Mouse (Mus musculus) embryonic facial prominence, embryonic 14.5 days (tissue): ENCODE data around the gene Parn. TPM values are rescaled to one million over a fixed set of nuclear protein-coding genes. Genes with fewer than 3 reads are reported as not detected.
"Not testable (repeated sequence)": the region's sequence is repeated elsewhere in the genome, so short reads cannot be mapped to it uniquely, and the experiment has no call there.

ENCODE experiments used
- ATAC-seq: fragments of 200-750 bp; cut with Nextera tagmentation; 2 replicates; pipeline ENCODE4 v1.8.0; 2017; ENCODE audit warnings: low read depth, moderate number of reproducible peaks, moderate TSS enrichment
- DNase-seq: peaks from one replicate; pipeline ENCODE4 v3.0.0-alpha.2; 2015; ENCODE audit warnings: low spot score
- H3K27ac ChIP-seq: fragments of 300-500 bp; sonication (generic); replicated peaks from 2 replicates; pipeline ENCODE4 v1.5.1; 2014; ENCODE audit warnings: low read depth, mild to moderate bottlenecking, low read length, moderate library complexity
- H3K27me3 ChIP-seq: fragments of 300-500 bp; sonication (generic); replicated peaks from 2 replicates; pipeline ENCODE4 v1.6.1; 2014; ENCODE audit warnings: low read length; ENCODE audit not compliant: control insufficient read depth, insufficient read depth
- H3K36me3 ChIP-seq: fragments of 300-500 bp; sonication (generic); 2 replicates; pipeline ENCODE4 v1.6.1; 2014; ENCODE audit warnings: low read length, mixed read lengths; ENCODE audit not compliant: control insufficient read depth, insufficient read depth
- H3K4me1 ChIP-seq: fragments of 300-500 bp; sonication (generic); 2 replicates; pipeline ENCODE4 v1.6.1; 2014; ENCODE audit warnings: antibody characterized with exemption, low read length; ENCODE audit not compliant: control insufficient read depth, insufficient read depth
- H3K4me2 ChIP-seq: fragments of 300-500 bp; sonication (generic); 2 replicates; pipeline ENCODE4 v1.6.1; 2014; ENCODE audit warnings: low read depth, mild to moderate bottlenecking, low read length, moderate library complexity, mixed read lengths
- H3K4me3 ChIP-seq: fragments of 300-500 bp; sonication (generic); 2 replicates; pipeline ENCODE4 v1.5.1; 2014; ENCODE audit warnings: low read depth, mild to moderate bottlenecking, low read length
- H3K9ac ChIP-seq: fragments of 300-500 bp; sonication (generic); 2 replicates; pipeline ENCODE4 v1.6.1; 2014; ENCODE audit warnings: low read depth, mild to moderate bottlenecking, low read length, moderate library complexity, mixed read lengths
- H3K9me3 ChIP-seq: fragments of 300-500 bp; sonication (generic); 2 replicates; pipeline ENCODE4 v1.6.1; 2016; ENCODE audit warnings: low read length; ENCODE audit not compliant: control insufficient read depth
- WGBS: fragments of 180-500 bp; shearing (Covaris S2); extraction: QIAGEN DNeasy Blood & Tissue Kit; methylation state at CpG from one replicate; pipeline ENCODE4 v1.1.7; 2014; 5-methylcytosine and 5-hydroxymethylcytosine counted together
- polyA plus RNA-seq: library from polyadenylated mRNA; unstranded; fragments of >200 nt; fragmentation: Nextera tagmentation; extraction: Ambion mirVana; gene quantifications from 2 replicates; pipeline ENCODE4 v1.2.1, GENCODE M21; 2014

The Parn gene
- polyA plus RNA-seq, 1 experiment from 2014 or later, result 32.1 TPM

GRCm38 (mm10) chr16:13645930-13646329 is 22.0 kb downstream of the Parn start:
- no peak for ATAC-seq

DNA sequence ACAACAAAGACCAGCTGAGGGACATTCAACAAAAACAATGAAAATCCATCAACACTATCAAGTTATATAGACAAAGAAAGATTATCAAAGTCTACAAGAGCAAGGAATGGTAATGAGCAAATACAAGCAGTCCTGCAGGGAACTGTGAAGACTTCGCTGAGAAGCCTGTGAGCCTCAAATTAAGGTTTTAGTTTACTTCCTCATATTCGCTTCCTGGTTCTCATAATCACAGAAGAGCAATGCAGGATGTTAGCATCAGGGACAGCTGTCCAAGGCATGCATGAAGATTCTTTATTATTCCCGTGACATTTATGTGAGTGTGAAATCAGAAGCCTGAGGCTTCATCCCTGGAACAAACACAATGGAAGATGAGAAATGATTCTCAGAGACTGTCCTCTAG is 23.5 kb downstream of the Parn start:
- Histone ChIP-seq H3K4me1 (no peaks in the 10 kb centered on the region), H3K4me3 (no peak overlapping the region), H3K27me3 (no peaks in the 10 kb centered on the region), H3K36me3 (peaks cover 40% of the 10 kb centered on the region), H3K9ac (no peak overlapping the region), H3K9me3 (no peaks in the 10 kb centered on the region), H3K27ac (no peak overlapping the region), H3K4me2 (no peak overlapping the region)
- DNase-seq (no peak), ATAC-seq (no peak)
- WGBS, result 72% methylated on average over 3 of the region's 3 CpGs

More at GRCm38 (mm10) chr16:13645930-13646329, 22.0 kb downstream of the Parn start:
- Histone ChIP-seq H3K4me1 (no peaks in the 10 kb centered on the region), H3K27ac (no peak overlapping the region), H3K9ac (no peak overlapping the region), H3K4me2 (no peak overlapping the region), H3K9me3 (no peaks in the 10 kb centered on the region), H3K27me3 (no peaks in the 10 kb centered on the region), H3K36me3 (peaks cover 50% of the 10 kb centered on the region), H3K4me3 (no peak overlapping the region)
- WGBS, result 85% methylated on average over 4 of the region's 4 CpGs
- peak; percentile 7 for DNase-seq

DNA sequence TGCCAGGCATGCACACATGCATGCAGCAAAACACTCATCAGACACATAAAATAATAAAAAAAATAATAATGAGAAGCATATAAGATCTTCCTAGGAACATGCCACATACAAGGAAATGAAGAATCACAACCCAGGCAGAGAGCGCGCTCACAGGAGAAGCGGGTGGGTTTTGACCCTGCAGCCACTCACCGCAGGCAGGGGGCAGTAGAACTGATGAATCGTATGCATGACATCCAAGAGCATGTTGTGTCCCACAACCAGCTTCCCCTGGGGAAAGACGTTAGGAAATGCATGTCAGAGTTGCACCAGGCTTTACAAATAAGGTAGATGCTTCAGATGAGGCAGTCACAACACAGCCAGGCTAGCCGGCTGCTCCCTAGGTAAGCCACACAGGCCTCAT is 27.9 kb downstream of the Parn start:
- DNase-seq (no peak), ATAC-seq (no peak)
- 79% methylated on average over 7 of the region's 7 CpGs for WGBS
- Histone ChIP-seq H3K4me1 (no peaks in the 10 kb centered on the region), H3K9ac (no peak overlapping the region), H3K4me2 (no peak overlapping the region), H3K36me3 (peaks cover 52% of the 10 kb centered on the region), H3K27ac (no peak overlapping the region), H3K4me3 (no peak overlapping the region), H3K27me3 (no peaks in the 10 kb centered on the region), H3K9me3 (no peaks in the 10 kb centered on the region)

- 77% methylated on average over 5 of the region's 5 CpGs for WGBS
- no peaks in the 10 kb centered on the region for H3K4me1 ChIP-seq
- H3K9ac ChIP-seq, result no peak overlapping the region
- no peaks in the 10 kb centered on the region for H3K9me3 ChIP-seq
- H3K27me3 ChIP-seq, result no peaks in the 10 kb centered on the region
- H3K36me3 ChIP-seq, result peaks cover 52% of the 10 kb centered on the region
- H3K4me3 ChIP-seq, result no peak overlapping the region
- no peak for DNase-seq
- no peak overlapping the region for H3K27ac ChIP-seq
- ATAC-seq, result no peak
- H3K4me2 ChIP-seq, result no peak overlapping the region
These were observed 28.5 kb downstream of the Parn start for GRCm38 (mm10) chr16:13639508-13639907.

DNA sequence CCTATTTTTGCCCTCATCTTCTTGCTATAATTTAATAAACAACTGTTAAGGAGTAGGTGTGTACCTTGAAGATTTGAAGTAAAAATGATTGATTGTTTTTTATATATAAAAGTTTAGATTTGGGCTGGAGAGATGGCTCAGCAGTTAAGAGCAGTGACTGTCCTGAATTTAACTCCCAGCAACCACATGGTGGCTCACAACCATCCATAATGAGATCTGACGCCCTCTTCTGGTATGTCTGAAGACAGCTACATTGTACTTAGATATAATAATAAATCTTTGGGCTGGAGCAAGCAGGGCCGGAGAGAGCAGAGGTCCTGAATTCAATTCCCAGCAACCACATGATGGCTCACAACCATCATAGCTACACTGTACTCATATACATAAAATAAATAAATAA is 29.8 kb downstream of the Parn start:
- not testable (repeated sequence) for H3K4me2 ChIP-seq, H3K9ac ChIP-seq, H3K27ac ChIP-seq, H3K4me3 ChIP-seq, H3K9me3 ChIP-seq, ATAC-seq, H3K27me3 ChIP-seq, H3K4me1 ChIP-seq, DNase-seq
- H3K36me3 ChIP-seq, result peaks cover 56% of the 10 kb centered on the region
- WGBS, result 60% methylated on average over 2 of the region's 2 CpGs

GRCm38 (mm10) chr16:13628345-13628744 is 39.6 kb downstream of the Parn start:
- H3K9me3 ChIP-seq, result 0 out of 2 replicates have a peak, but pooled peaks cover 3% of the 10 kb centered on the region
- no peaks in the 10 kb centered on the region for H3K27me3 ChIP-seq
- DNase-seq (peak; percentile 22), ATAC-seq (no peak)
- H3K36me3 ChIP-seq, result peaks cover 65% of the 10 kb centered on the region
- H3K4me2 ChIP-seq, result no peak overlapping the region
- H3K9ac ChIP-seq, result no peak overlapping the region
- 52% methylated on average over 5 of the region's 5 CpGs for WGBS
- no peak overlapping the region for H3K4me3 ChIP-seq
- H3K4me1 ChIP-seq, result no peaks in the 10 kb centered on the region
- H3K27ac ChIP-seq, result no peak overlapping the region

DNA sequence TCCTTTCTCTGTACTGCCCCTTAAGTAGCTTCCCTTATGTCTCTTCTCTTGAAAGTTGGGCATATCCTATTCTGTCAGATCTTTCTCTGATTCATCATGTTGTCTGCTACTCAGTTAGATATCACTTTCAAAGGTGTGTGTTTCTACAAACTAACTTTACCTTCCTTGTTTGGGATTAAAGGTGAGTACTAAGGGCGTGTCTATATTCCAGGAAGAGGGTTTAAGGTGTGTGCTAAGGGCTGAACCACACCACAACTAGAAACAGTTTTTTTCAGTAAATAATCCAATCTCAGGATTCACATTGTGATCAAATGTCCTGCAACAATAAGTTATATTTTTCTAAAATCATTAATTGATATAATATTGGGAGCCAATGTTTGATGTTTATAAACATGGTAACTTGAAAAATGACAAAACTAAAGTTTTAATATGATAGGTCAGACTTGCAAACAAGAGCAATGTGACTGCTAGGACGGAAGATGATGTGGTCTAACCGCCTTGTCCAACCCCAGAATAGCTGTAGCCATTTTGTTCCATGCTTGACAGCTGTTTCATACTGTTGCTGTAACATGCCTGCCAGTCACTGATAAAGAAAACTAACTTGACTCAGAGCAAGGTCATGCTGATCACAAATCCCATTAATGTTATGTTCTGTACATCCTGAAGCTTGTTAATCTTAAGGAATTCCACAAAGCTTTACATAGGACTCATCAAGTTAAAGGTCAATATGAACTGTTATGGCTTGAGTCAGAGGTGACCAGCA is 46.0 kb downstream of the Parn start:
- Histone ChIP-seq H3K36me3 (peaks cover 46% of the 10 kb centered on the region), H3K27ac (no peak overlapping the region), H3K9ac (no peak overlapping the region), H3K4me3 (no peak overlapping the region), H3K9me3 (no peaks in the 10 kb centered on the region), H3K4me1 (no peaks in the 10 kb centered on the region), H3K27me3 (no peaks in the 10 kb centered on the region), H3K4me2 (no peak overlapping the region)
- ATAC-seq (no peak), DNase-seq (no peak)
- WGBS, result 91% methylated on average over 3 of the region's 3 CpGs

DNA sequence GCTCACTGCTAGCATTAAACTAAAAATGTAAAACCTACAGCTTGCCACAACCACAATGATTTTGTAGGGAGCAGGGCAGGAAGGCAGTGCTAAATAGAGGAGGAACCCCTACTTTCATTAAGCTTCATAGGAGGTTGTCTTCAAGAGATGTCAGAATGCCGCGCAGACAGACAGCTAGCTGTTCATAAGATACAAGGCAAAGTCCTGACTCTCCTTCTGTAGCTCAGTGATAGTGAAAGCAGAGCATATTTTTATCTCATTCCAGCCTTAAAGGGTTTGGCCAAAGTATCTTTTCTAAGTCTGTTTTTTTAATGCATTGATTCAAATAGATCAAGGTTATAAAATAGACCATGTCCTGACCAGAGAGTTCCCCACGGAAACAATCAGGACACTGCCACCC is 47.8 kb downstream of the Parn start:
- 98% methylated on average over 3 of the region's 3 CpGs for WGBS
- no peak overlapping the region for H3K4me3 ChIP-seq
- H3K4me1 ChIP-seq, result no peaks in the 10 kb centered on the region
- H3K9ac ChIP-seq, result no peak overlapping the region
- no peak overlapping the region for H3K27ac ChIP-seq
- DNase-seq (no peak), ATAC-seq (no peak)
- H3K9me3 ChIP-seq, result no peaks in the 10 kb centered on the region
- no peaks in the 10 kb centered on the region for H3K27me3 ChIP-seq
- H3K4me2 ChIP-seq, result no peak overlapping the region
- peaks cover 38% of the 10 kb centered on the region for H3K36me3 ChIP-seq

DNA sequence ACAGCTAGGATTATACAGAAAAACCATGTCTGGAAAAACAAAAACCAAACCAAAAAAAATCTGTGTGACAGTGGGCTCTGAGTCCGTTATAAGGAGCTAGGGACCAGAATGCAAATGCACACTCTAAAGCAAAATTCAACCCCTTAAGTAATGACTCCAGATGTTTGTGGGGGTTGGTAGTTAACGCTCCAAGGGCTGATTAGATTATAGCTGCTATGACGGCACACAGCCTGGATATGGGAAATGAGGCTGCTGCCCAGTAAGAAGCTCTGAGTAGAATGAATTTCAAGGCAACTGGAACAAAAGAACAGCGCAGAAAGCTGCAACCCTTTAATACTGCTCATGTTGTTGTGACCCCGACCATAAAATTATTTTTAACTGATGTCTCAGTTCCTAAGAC is 52.7 kb downstream of the Parn start:
- no peak overlapping the region for H3K27ac ChIP-seq
- no peak for ATAC-seq
- 54% methylated on average over 5 of the region's 5 CpGs for WGBS
- DNase-seq, result peak; percentile 51
- no peaks in the 10 kb centered on the region for H3K27me3 ChIP-seq
- no peak overlapping the region for H3K9ac ChIP-seq
- no peaks in the 10 kb centered on the region for H3K9me3 ChIP-seq
- no peak overlapping the region for H3K4me3 ChIP-seq
- H3K4me2 ChIP-seq, result no peak overlapping the region
- H3K4me1 ChIP-seq, result 0 out of 2 replicates have a peak, but pooled peaks cover 3% of the 10 kb centered on the region
- 0 out of 2 replicates have a peak, but pooled peaks cover 14% of the 10 kb centered on the region for H3K36me3 ChIP-seq
